ENCODE assay signal across 10 mouse cellular contexts in the genomic region with DNA sequence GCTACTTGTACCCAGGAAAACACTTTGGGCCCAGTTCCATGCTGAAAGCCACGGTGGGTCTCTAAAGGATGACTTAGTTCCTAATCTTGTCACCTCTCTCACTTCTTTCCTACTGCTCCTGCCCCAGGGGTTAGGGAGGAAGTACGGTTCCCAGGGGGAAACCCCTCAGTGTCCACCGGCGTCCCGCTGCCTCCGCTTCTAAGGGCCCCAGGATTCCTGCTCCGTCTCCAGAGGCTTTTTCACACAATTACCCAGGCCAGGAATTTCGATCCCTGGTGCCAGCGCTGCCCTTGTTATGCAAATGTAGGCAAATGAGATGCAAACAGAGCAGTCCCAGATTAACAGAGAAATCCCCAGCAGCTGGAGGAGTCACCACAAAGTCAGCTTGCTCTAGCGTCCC. TPM values are rescaled to one million over a fixed set of nuclear protein-coding genes. Genes with fewer than 3 reads are reported as not detected.
DNase-seq lines count a peak whose midpoint lies in the region; ATAC-seq lines count a peak whose summit lies in the region.
"Had no signal": no experiment of that assay in that cellular context is flagged by ENCODE, and none has a peak within 500 bp of the region (broad histone marks: within the 10 kb centered on the region; RNA-seq: fewer than 3 reads in every experiment).

No protein-coding gene starts in this region.

- H3K9me3 ChIP-seq in forebrain, embryonic 14.5 days (replicated peaks; ENCODE audit: control insufficient read depth, low read length) = no peaks in the 10 kb centered on the region
- no peaks in the 10 kb centered on the region for H3K9me3 ChIP-seq in midbrain, embryonic 10.5 days (replicated peaks)
- H3K9me3 ChIP-seq: liver, embryonic 13.5 days; stomach, embryonic 15.5 days had no signal

- H3K4me1 ChIP-seq in forebrain, embryonic 14.5 days (ENCODE audit: control insufficient read depth, insufficient read depth, low read length) = peaks cover 33% of the 10 kb centered on the region
- peaks cover 54% of the 10 kb centered on the region for H3K4me1 ChIP-seq in midbrain, embryonic 10.5 days
- H3K4me1 ChIP-seq: liver, embryonic 13.5 days had no signal

- H3K27ac ChIP-seq in forebrain, embryonic 14.5 days (ENCODE audit: low read depth, low read length) = peak overlapping the region; percentile 84
- peak overlapping the region; percentile 39 for H3K27ac ChIP-seq in midbrain, embryonic 10.5 days (replicated peaks)
- H3K27ac ChIP-seq: liver, embryonic 13.5 days; stomach, embryonic 15.5 days had no signal

- peak; percentile 32 for DNase-seq in right cerebral cortex, postnatal 4 days
- no peak for DNase-seq in right cerebral cortex, postnatal 14 days
- peak; percentile 88 for DNase-seq in forebrain, embryonic 14.5 days (ENCODE audit: low spot score)
- peak; percentile 32 for DNase-seq in midbrain, embryonic 10.5 days (ENCODE audit: low spot score)
- no peak for DNase-seq in T-cell, adult 2 months (ENCODE audit: low spot score)
- no peak for DNase-seq in MN1 (ENCODE audit: low spot score)
- DNase-seq in spleen, postnatal 10 days (ENCODE audit: low spot score in 2 of 2) = no peak
- DNase-seq: kidney, postnatal 25 days; liver, embryonic 13.5 days had no signal

- H3K4me2 ChIP-seq in forebrain, embryonic 14.5 days (ENCODE audit: low read length) = 0 out of 2 replicates have a peak overlapping the region, but pooled peaks have one; percentile 26
- H3K4me2 ChIP-seq: liver, embryonic 13.5 days; stomach, embryonic 15.5 days had no signal

- H3K36me3 ChIP-seq in forebrain, embryonic 14.5 days (ENCODE audit: control insufficient read depth, insufficient read depth, low read length) = no peaks in the 10 kb centered on the region
- H3K36me3 ChIP-seq in midbrain, embryonic 10.5 days = no peaks in the 10 kb centered on the region
- H3K36me3 ChIP-seq: liver, embryonic 13.5 days; stomach, embryonic 15.5 days had no signal

- H3K27me3 ChIP-seq in forebrain, embryonic 14.5 days (replicated peaks; ENCODE audit: control insufficient read depth, insufficient read depth, low read length) = no peaks in the 10 kb centered on the region
- H3K27me3 ChIP-seq in midbrain, embryonic 10.5 days (ENCODE audit: low read depth, poor library complexity, severe bottlenecking) = peaks cover 29% of the 10 kb centered on the region

- ATAC-seq in forebrain, embryonic 14.5 days = peak; percentile 43

- 2% methylated on average over 10 of the region's 10 CpGs for WGBS in forebrain, embryonic 14.5 days
- 12% methylated on average over 10 of the region's 10 CpGs for WGBS in midbrain, embryonic 10.5 days

- H3K9ac ChIP-seq in forebrain, embryonic 14.5 days (ENCODE audit: low read length) = no peak overlapping the region
- H3K9ac ChIP-seq: liver, embryonic 13.5 days; stomach, embryonic 15.5 days had no signal

- H3K4me3 ChIP-seq in forebrain, embryonic 14.5 days (ENCODE audit: low read depth, low read length) = no peak overlapping the region
- H3K4me3 ChIP-seq in midbrain, embryonic 10.5 days = peak overlapping the region; percentile 3; the same call in 1 of the 2 replicates
- H3K4me3 ChIP-seq: liver, embryonic 13.5 days; stomach, embryonic 15.5 days had no signal

RNA-seq across cellular contexts. Expression of gene Adgrb2, which starts 18.5 kb away (rescaled TPM):
- 6.6 and 12.3 TPM in 2 replicates for polyA plus RNA-seq in forebrain, embryonic 14.5 days (2014; fragmentation: Nextera tagmentation; extraction: Ambion mirVana)
- polyA plus RNA-seq in midbrain, embryonic 10.5 days (2016; fragmentation: Nextera tagmentation; extraction: Ambion mirVana) = 1.6 and 2.0 TPM in 2 replicates

RNA-seq across cellular contexts. Expression of gene Spocd1, which starts 37.2 kb away (rescaled TPM):
- polyA plus RNA-seq in forebrain, embryonic 14.5 days (2014; fragmentation: Nextera tagmentation; extraction: Ambion mirVana) = not detected in 2 replicates
- not detected in 2 replicates for polyA plus RNA-seq in midbrain, embryonic 10.5 days (2016; fragmentation: Nextera tagmentation; extraction: Ambion mirVana)
- polyA plus RNA-seq: liver, embryonic 13.5 days had no signal

Comparison
In these comparisons a context has a peak if more than half of its experiments do, and no peak if none do; other contexts are left out.
1. DNase-seq: peak in right cerebral cortex, postnatal 4 days (single experiment), forebrain, embryonic 14.5 days (single experiment) and midbrain, embryonic 10.5 days (single experiment); none in right cerebral cortex, postnatal 14 days (single experiment), T-cell, adult 2 months (single experiment), MN1 (single experiment) and spleen, postnatal 10 days (0 of 2).